Mouse (Mus musculus) hindbrain, embryonic 13.5 days (tissue): ENCODE data around the gene Pde4d. TPM values are rescaled to one million over a fixed set of nuclear protein-coding genes. Genes with fewer than 3 reads are reported as not detected.

ENCODE experiments used
- ATAC-seq: fragments of 200-750 bp; cut with Nextera tagmentation; 2 replicates; pipeline ENCODE4 v1.8.0; 2017; ENCODE audit warnings: moderate TSS enrichment; ENCODE audit not compliant: low FRiP score
- H3K27ac ChIP-seq: fragments of 300-500 bp; sonication (generic); 2 replicates; pipeline ENCODE4 v1.5.1; 2015; ENCODE audit warnings: inconsistent platforms, mild to moderate bottlenecking, moderate library complexity
- H3K27me3 ChIP-seq: fragments of 300-500 bp; sonication (generic); 2 replicates; pipeline ENCODE4 v1.6.1; 2015; ENCODE audit warnings: mild to moderate bottlenecking, inconsistent platforms
- H3K36me3 ChIP-seq: fragments of 300-500 bp; sonication (generic); 2 replicates; pipeline ENCODE4 v1.6.1; 2015; ENCODE audit warnings: mild to moderate bottlenecking, inconsistent platforms
- H3K4me1 ChIP-seq: fragments of 300-500 bp; sonication (generic); replicated peaks from 2 replicates; pipeline ENCODE4 v1.6.1; 2015; ENCODE audit warnings: inconsistent platforms
- H3K4me2 ChIP-seq: fragments of 300-500 bp; sonication (generic); 2 replicates; pipeline ENCODE4 v1.6.1; 2015; ENCODE audit warnings: inconsistent platforms, mild to moderate bottlenecking, moderate library complexity
- H3K4me3 ChIP-seq: fragments of 300-500 bp; sonication (generic); 2 replicates; pipeline ENCODE4 v1.5.1; 2015; ENCODE audit warnings: mild to moderate bottlenecking, inconsistent platforms
- H3K9ac ChIP-seq: fragments of 300-500 bp; sonication (generic); 2 replicates; pipeline ENCODE4 v1.6.1; 2015; ENCODE audit warnings: mild to moderate bottlenecking, inconsistent platforms
- H3K9me3 ChIP-seq: fragments of 300-500 bp; sonication (generic); 2 replicates; pipeline ENCODE4 v1.6.1; 2016; ENCODE audit warnings: inconsistent platforms
- WGBS: fragments of 180-500 bp; shearing (Covaris S2); methylation state at CpG from one replicate; pipeline ENCODE4 v1.1.7; 2015; 5-methylcytosine and 5-hydroxymethylcytosine counted together
- polyA plus RNA-seq: library from polyadenylated mRNA; unstranded; fragments of >200 nt; fragmentation: Nextera tagmentation; extraction: Ambion mirVana; gene quantifications from 2 replicates; pipeline ENCODE4 v1.2.1, GENCODE M21; 2015

The Pde4d gene
- 18.6 and 19.0 TPM in 2 replicates for polyA plus RNA-seq

GRCm38 (mm10) chr13:108449116-108450097 is at the start of gene Pde4d:
TSS of gene Pde4d (plus strand) at chr13:108449948.
- no peak within 1 kb of the TSS for H3K4me3 ChIP-seq
- H3K9ac ChIP-seq, result no peak within 1 kb of the TSS
- no peaks in the 10 kb centered on the region for H3K27me3 ChIP-seq
- H3K36me3 ChIP-seq, result no peaks in the 10 kb centered on the region
- no peak for ATAC-seq
- no peaks in the 10 kb centered on the region for H3K4me1 ChIP-seq
- no peak within 1 kb of the TSS for H3K27ac ChIP-seq
- WGBS, result 62% methylated on average over 10 of the region's 10 CpGs
- H3K4me2 ChIP-seq, result no peak within 1 kb of the TSS
- H3K9me3 ChIP-seq, result no peaks in the 10 kb centered on the region

- Histone ChIP-seq H3K9me3 (0 out of 2 replicates have a peak, but pooled peaks cover 4% of the 10 kb centered on the region), H3K27me3 (no peaks in the 10 kb centered on the region), H3K9ac (no peak overlapping the region), H3K4me3 (no peak overlapping the region), H3K4me2 (no peak overlapping the region), H3K27ac (no peak overlapping the region), H3K36me3 (no peaks in the 10 kb centered on the region), H3K4me1 (no peaks in the 10 kb centered on the region)
- 89% methylated on average over 5 of the region's 5 CpGs for WGBS
- ATAC-seq, result no peak
Measured at GRCm38 (mm10) chr13:108403197-108403596, 46.6 kb upstream of the Pde4d start.

- H3K36me3 ChIP-seq, result no peaks in the 10 kb centered on the region
- H3K27ac ChIP-seq, result no peak overlapping the region
- no peak overlapping the region for H3K4me3 ChIP-seq
- no peak for ATAC-seq
- no peak overlapping the region for H3K4me2 ChIP-seq
- H3K27me3 ChIP-seq, result no peaks in the 10 kb centered on the region
- 0 out of 2 replicates have a peak, but pooled peaks cover 4% of the 10 kb centered on the region for H3K9me3 ChIP-seq
- 86% methylated on average over 4 of the region's 4 CpGs for WGBS
- no peaks in the 10 kb centered on the region for H3K4me1 ChIP-seq
- H3K9ac ChIP-seq, result no peak overlapping the region
Measured at GRCm38 (mm10) chr13:108404372-108404771, 45.4 kb upstream of the Pde4d start.

- H3K4me3 ChIP-seq, result no peak overlapping the region
- no peak overlapping the region for H3K9ac ChIP-seq
- no peaks in the 10 kb centered on the region for H3K27me3 ChIP-seq
- H3K4me2 ChIP-seq, result no peak overlapping the region
- ATAC-seq, result no peak
- no peak overlapping the region for H3K27ac ChIP-seq
- 81% methylated on average over 2 of the region's 2 CpGs for WGBS
- no peaks in the 10 kb centered on the region for H3K9me3 ChIP-seq
- H3K4me1 ChIP-seq, result no peaks in the 10 kb centered on the region
- no peaks in the 10 kb centered on the region for H3K36me3 ChIP-seq
Measured at GRCm38 (mm10) chr13:108415464-108415863, 34.3 kb upstream of the Pde4d start.

- WGBS, result 88% methylated on average over 1 of the region's 1 CpGs
- no peak overlapping the region for H3K4me2 ChIP-seq
- no peaks in the 10 kb centered on the region for H3K36me3 ChIP-seq
- no peaks in the 10 kb centered on the region for H3K27me3 ChIP-seq
- no peak overlapping the region for H3K9ac ChIP-seq
- H3K4me3 ChIP-seq, result no peak overlapping the region
- no peaks in the 10 kb centered on the region for H3K4me1 ChIP-seq
- H3K9me3 ChIP-seq, result no peaks in the 10 kb centered on the region
- H3K27ac ChIP-seq, result no peak overlapping the region
- no peak for ATAC-seq
Measured at GRCm38 (mm10) chr13:108418741-108419507, 30.8 kb upstream of the Pde4d start.

- Histone ChIP-seq H3K4me1 (peaks cover 6% of the 10 kb centered on the region; the same call in 1 of the 2 replicates), H3K36me3 (no peaks in the 10 kb centered on the region), H3K27ac (no peak overlapping the region), H3K27me3 (no peaks in the 10 kb centered on the region), H3K4me3 (no peak overlapping the region), H3K9ac (no peak overlapping the region), H3K9me3 (no peaks in the 10 kb centered on the region), H3K4me2 (no peak overlapping the region)
- ATAC-seq, result no peak
- 67% methylated on average over 5 of the region's 5 CpGs for WGBS
Measured at GRCm38 (mm10) chr13:108426322-108426721, 23.4 kb upstream of the Pde4d start.

GRCm38 (mm10) chr13:108428809-108429208 is 20.9 kb upstream of the Pde4d start:
- H3K4me2 ChIP-seq, result no peak overlapping the region
- peaks cover 6% of the 10 kb centered on the region; the same call in 1 of the 2 replicates for H3K4me1 ChIP-seq
- H3K36me3 ChIP-seq, result no peaks in the 10 kb centered on the region
- no peaks in the 10 kb centered on the region for H3K9me3 ChIP-seq
- 49% methylated on average over 6 of the region's 6 CpGs for WGBS
- H3K27ac ChIP-seq, result no peak overlapping the region
- ATAC-seq, result 0 out of 2 replicates have a peak, but pooled peaks have one; percentile 65
- H3K27me3 ChIP-seq, result no peaks in the 10 kb centered on the region
- no peak overlapping the region for H3K9ac ChIP-seq
- no peak overlapping the region for H3K4me3 ChIP-seq

- Histone ChIP-seq H3K36me3 (no peaks in the 10 kb centered on the region), H3K27me3 (no peaks in the 10 kb centered on the region), H3K4me3 (no peak overlapping the region), H3K4me1 (peaks cover 6% of the 10 kb centered on the region; the same call in 1 of the 2 replicates), H3K9ac (no peak overlapping the region), H3K27ac (peak overlapping the region; percentile 60; the same call in 1 of the 2 replicates), H3K4me2 (no peak overlapping the region), H3K9me3 (no peaks in the 10 kb centered on the region)
- peak; percentile 59; the same call in 1 of the 2 replicates for ATAC-seq
- 58% methylated on average over 2 of the region's 2 CpGs for WGBS
Measured at GRCm38 (mm10) chr13:108429623-108430022, 20.1 kb upstream of the Pde4d start.

- H3K27me3 ChIP-seq, result no peaks in the 10 kb centered on the region
- ATAC-seq, result no peak
- no peak overlapping the region for H3K4me3 ChIP-seq
- no peak overlapping the region for H3K4me2 ChIP-seq
- peaks cover 6% of the 10 kb centered on the region; the same call in 1 of the 2 replicates for H3K4me1 ChIP-seq
- 91% methylated on average over 3 of the region's 3 CpGs for WGBS
- no peaks in the 10 kb centered on the region for H3K36me3 ChIP-seq
- no peaks in the 10 kb centered on the region for H3K9me3 ChIP-seq
- no peak overlapping the region for H3K9ac ChIP-seq
- no peak overlapping the region for H3K27ac ChIP-seq
Measured at GRCm38 (mm10) chr13:108431776-108432175, 18.0 kb upstream of the Pde4d start.

GRCm38 (mm10) chr13:108435687-108436086 is 14.1 kb upstream of the Pde4d start:
- Histone ChIP-seq H3K27me3 (no peaks in the 10 kb centered on the region), H3K9ac (no peak overlapping the region), H3K4me2 (no peak overlapping the region), H3K36me3 (no peaks in the 10 kb centered on the region), H3K27ac (no peak overlapping the region), H3K4me1 (no peaks in the 10 kb centered on the region), H3K4me3 (no peak overlapping the region), H3K9me3 (no peaks in the 10 kb centered on the region)
- ATAC-seq, result no peak

GRCm38 (mm10) chr13:108437424-108437823 is 12.3 kb upstream of the Pde4d start:
- WGBS, result 99% methylated on average over 2 of the region's 2 CpGs
- no peak overlapping the region for H3K9ac ChIP-seq
- ATAC-seq, result no peak
- no peak overlapping the region for H3K4me2 ChIP-seq
- H3K4me3 ChIP-seq, result no peak overlapping the region
- H3K9me3 ChIP-seq, result no peaks in the 10 kb centered on the region
- no peaks in the 10 kb centered on the region for H3K4me1 ChIP-seq
- H3K27ac ChIP-seq, result no peak overlapping the region
- no peaks in the 10 kb centered on the region for H3K27me3 ChIP-seq
- H3K36me3 ChIP-seq, result no peaks in the 10 kb centered on the region

GRCm38 (mm10) chr13:108439012-108439411 is 10.7 kb upstream of the Pde4d start:
- H3K4me3 ChIP-seq, result no peak overlapping the region
- H3K9me3 ChIP-seq, result no peaks in the 10 kb centered on the region
- no peaks in the 10 kb centered on the region for H3K4me1 ChIP-seq
- no peaks in the 10 kb centered on the region for H3K27me3 ChIP-seq
- H3K4me2 ChIP-seq, result no peak overlapping the region
- H3K36me3 ChIP-seq, result no peaks in the 10 kb centered on the region
- WGBS, result 86% methylated on average over 1 of the region's 1 CpGs
- no peak for ATAC-seq
- no peak overlapping the region for H3K27ac ChIP-seq
- no peak overlapping the region for H3K9ac ChIP-seq
